Mouse (Mus musculus) kidney, postnatal 0 days (tissue): ENCODE data around the gene Bst1. TPM values are rescaled to one million over a fixed set of nuclear protein-coding genes. Genes with fewer than 3 reads are reported as not detected.
A peak's percentile ranks its signal among the peaks of the same experiment; 100 is the strongest.

Experiments used
- ATAC-seq: fragments of 200-750 bp; cut with Nextera tagmentation; replicated peaks from 2 replicates; pipeline ENCODE4 v1.8.0; 2017; ENCODE audit warnings: low read depth, moderate number of reproducible peaks, moderate TSS enrichment, moderate library complexity; ENCODE audit not compliant: low FRiP score
- DNase-seq: peaks from one replicate; pipeline ENCODE4 v3.0.0-alpha.2; 2016; ENCODE audit warnings: low spot score
- H3K27ac ChIP-seq: fragments of 300-500 bp; sonication (generic); 2 replicates; pipeline ENCODE4 v1.5.1; 2014; ENCODE audit warnings: mild to moderate bottlenecking
- H3K27me3 ChIP-seq: fragments of 300-500 bp; sonication (generic); 2 replicates; pipeline ENCODE4 v1.6.1; 2014; ENCODE audit warnings: low read length, mixed read lengths; ENCODE audit not compliant: insufficient read depth
- H3K36me3 ChIP-seq: fragments of 300-500 bp; sonication (generic); 2 replicates; pipeline ENCODE4 v1.6.1; 2014; ENCODE audit warnings: low read length, mixed read lengths; ENCODE audit not compliant: insufficient read depth
- H3K4me1 ChIP-seq: fragments of 300-500 bp; sonication (generic); replicated peaks from 2 replicates; pipeline ENCODE4 v1.6.1; 2014; ENCODE audit warnings: antibody characterized with exemption, low read length, mixed read lengths; ENCODE audit not compliant: insufficient read depth
- H3K4me2 ChIP-seq: fragments of 300-500 bp; sonication (generic); 2 replicates; pipeline ENCODE4 v1.6.1; 2014; ENCODE audit warnings: mild to moderate bottlenecking, low read length, moderate library complexity, mixed read lengths
- H3K4me3 ChIP-seq: fragments of 300-500 bp; sonication (generic); replicated peaks from 2 replicates; pipeline ENCODE4 v1.5.1; 2014; ENCODE audit warnings: low read depth, low read length
- H3K9ac ChIP-seq: fragments of 300-500 bp; sonication (generic); 2 replicates; pipeline ENCODE4 v1.6.1; 2014; ENCODE audit warnings: low read depth, low read length
- H3K9me3 ChIP-seq: fragments of 300-500 bp; sonication (generic); replicated peaks from 2 replicates; pipeline ENCODE4 v1.6.1; 2016; ENCODE audit warnings: low read length, inconsistent platforms, mixed read lengths
- CTCF ChIP-seq: IDR thresholded peaks from 2 replicates; pipeline ENCODE4 v1.5.1; 2016; ENCODE audit warnings: antibody characterized with exemption, low read depth, mild to moderate bottlenecking, moderate library complexity
- WGBS: fragments of 180-500 bp; shearing (Covaris S2); extraction: QIAGEN DNeasy Blood & Tissue Kit; methylation state at CpG from one replicate; pipeline ENCODE4 v1.1.7; 2014; 5-methylcytosine and 5-hydroxymethylcytosine counted together
- polyA plus RNA-seq: library from polyadenylated mRNA; unstranded; fragments of >200 nt; fragmentation: Nextera tagmentation; extraction: Ambion mirVana; gene quantifications from 2 replicates; pipeline ENCODE4 v1.2.1, GENCODE M21; 2015

Bst1 gene
- 4.0 and 4.1 TPM in 2 replicates for polyA plus RNA-seq

DNA sequence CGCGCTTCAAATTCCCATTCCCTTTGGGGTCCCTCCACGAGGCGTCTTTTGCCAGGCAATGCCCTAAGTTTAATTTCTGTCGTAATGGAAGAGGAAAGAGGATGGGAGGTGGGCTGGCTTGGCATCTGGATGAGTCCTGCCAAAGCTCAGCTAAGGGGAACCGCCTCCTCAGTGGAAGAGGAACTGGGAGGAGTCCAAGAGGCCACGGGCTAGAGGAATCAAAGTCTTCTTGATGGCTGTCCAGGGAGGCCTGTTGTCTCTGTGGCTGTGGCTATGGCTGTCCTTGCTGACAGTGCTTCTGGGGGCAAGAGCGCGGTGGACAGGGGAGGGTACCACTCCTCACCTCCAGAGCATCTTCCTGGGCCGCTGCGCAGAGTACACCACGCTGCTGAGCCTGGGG lies at the start of gene Bst1:
Gene Bst1, plus strand, starts transcription at position 191 of the 400 bp plus-strand sequence.
- Histone ChIP-seq H3K9me3 (no peaks in the 10 kb centered on the region), H3K27me3 (no peaks in the 10 kb centered on the region), H3K36me3 (no peaks in the 10 kb centered on the region), H3K27ac (no peak within 1 kb of the TSS), H3K9ac (no peak within 1 kb of the TSS), H3K4me2 (no peak within 1 kb of the TSS), H3K4me1 (no peaks in the 10 kb centered on the region), H3K4me3 (no peak within 1 kb of the TSS)
- no peak for ATAC-seq
- DNase-seq = peak; percentile 51
- no peak for TF ChIP-seq CTCF
- WGBS = 43% methylated on average over 12 of the region's 12 CpGs

DNA sequence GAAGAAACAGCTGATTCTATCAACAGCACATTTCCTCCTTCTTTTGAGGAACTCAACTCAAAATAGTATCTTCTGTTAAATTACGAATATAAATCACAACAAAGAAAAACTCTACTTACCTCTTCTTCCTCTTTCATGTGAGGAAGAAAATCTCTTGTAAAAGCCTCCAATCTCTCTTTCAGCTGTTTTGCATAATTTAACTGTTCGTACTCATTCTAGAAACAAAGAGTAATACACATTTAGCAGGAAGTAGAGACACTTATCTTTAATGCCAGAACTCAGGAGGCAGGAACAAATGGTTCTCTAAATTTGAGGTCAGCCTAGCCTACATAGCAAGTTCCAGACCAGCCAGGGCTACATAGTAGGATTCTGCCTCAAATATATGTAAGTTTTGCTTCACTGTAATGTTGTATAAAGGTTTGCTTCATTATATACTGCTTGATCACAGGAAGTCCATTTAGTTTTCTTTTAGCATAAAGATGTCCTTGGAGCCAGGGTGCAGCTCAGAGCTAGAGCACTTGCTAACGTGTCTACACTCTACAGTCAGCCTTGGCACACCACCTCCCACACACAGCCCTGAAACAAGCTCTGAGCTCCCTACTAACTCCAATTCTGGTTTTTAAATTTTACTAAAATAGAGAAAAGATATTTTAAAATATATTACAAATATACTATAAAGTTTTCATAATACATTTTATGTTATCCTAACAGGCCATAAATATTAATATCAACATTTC lies 47.9 kb upstream of the Bst1 start:
- ATAC-seq (no peak), DNase-seq (no peak)
- WGBS = 63% methylated on average over 3 of the region's 3 CpGs

DNA sequence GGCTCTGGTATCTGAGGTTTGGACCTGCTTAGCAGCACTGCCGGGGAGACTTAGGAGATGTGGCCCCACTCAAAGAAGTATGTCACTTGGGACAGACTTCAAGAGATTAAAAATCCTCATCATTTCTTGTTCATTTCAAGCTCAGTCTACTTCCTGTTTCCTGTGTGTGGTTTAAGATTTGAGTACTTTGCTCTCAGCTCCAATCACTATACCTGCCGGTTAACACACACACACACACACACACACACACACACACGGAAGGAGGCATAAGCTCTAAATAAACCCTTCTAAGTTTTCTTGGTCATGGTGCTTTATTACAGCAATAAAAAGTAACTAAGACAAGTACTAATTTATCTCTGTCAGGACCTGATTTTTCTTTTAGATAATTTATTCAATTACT lies 47.1 kb upstream of the Bst1 start:
- no peak overlapping the region for H3K9ac ChIP-seq
- H3K27me3 ChIP-seq = no peaks in the 10 kb centered on the region
- no peaks in the 10 kb centered on the region for H3K9me3 ChIP-seq
- DNase-seq (no peak), ATAC-seq (no peak)
- TF ChIP-seq CTCF = no peak
- H3K4me2 ChIP-seq = no peak overlapping the region
- peaks cover 18% of the 10 kb centered on the region for H3K36me3 ChIP-seq
- H3K27ac ChIP-seq = no peak overlapping the region
- H3K4me3 ChIP-seq = no peak overlapping the region
- no peaks in the 10 kb centered on the region for H3K4me1 ChIP-seq
- 74% methylated on average over 3 of the region's 3 CpGs for WGBS

More for the DNA sequence above, 47.9 kb upstream of the Bst1 start:
- no peak overlapping the region for H3K4me3 ChIP-seq
- H3K9ac ChIP-seq = no peak overlapping the region
- H3K27ac ChIP-seq = no peak overlapping the region
- H3K9me3 ChIP-seq = no peaks in the 10 kb centered on the region
- TF ChIP-seq CTCF = no peak
- H3K36me3 ChIP-seq = peaks cover 21% of the 10 kb centered on the region
- no peaks in the 10 kb centered on the region for H3K27me3 ChIP-seq
- H3K4me1 ChIP-seq = no peaks in the 10 kb centered on the region
- no peak overlapping the region for H3K4me2 ChIP-seq

DNA sequence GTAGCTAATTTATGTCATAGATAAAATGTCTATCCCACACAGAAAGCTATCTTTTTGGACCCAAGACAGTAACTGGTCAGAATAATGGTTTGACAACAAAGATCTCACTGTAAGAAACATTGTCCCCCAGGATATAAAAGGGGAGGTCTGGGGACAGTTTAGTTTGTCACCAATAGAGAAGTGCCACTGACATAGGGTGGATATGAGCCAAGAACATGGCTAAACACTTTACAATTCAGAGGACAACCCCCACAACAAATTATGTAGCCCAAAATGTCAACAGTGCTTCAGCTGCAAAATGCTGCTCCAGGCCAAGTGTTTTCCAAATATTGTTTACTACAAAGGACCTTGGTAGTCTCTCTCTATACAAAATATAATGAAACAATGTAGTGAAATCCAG lies 42.3 kb upstream of the Bst1 start:
- ATAC-seq = no peak

DNA sequence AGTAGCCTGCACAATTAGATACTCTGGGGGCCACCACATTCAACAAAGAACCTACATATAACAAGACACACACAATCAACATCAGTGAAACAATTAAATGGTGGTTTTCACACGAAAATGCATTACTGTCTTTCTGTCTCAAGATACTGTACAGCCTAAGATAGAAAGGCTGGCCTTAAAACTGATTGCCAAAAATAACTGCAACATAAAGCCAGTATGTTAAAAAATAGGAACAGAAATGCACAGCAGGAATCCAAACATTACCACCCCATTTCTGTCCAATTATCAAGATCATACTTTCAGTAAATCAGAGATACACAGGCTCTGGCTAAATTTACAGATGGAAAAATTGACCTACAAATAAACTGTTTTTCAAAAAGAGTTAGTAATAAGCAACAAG lies 41.7 kb upstream of the Bst1 start:
- Histone ChIP-seq H3K4me1 (0 out of 2 replicates have a peak, but pooled peaks cover 10% of the 10 kb centered on the region), H3K4me2 (no peak overlapping the region), H3K9ac (no peak overlapping the region), H3K27me3 (no peaks in the 10 kb centered on the region), H3K27ac (no peak overlapping the region), H3K36me3 (no peaks in the 10 kb centered on the region), H3K9me3 (no peaks in the 10 kb centered on the region), H3K4me3 (no peak overlapping the region)
- TF ChIP-seq CTCF = no peak
- DNase-seq (no peak), ATAC-seq (no peak)
- 46% methylated on average over 1 of the region's 1 CpGs for WGBS

More for the DNA sequence above, 42.3 kb upstream of the Bst1 start:
- H3K4me2 ChIP-seq = no peak overlapping the region
- no peak overlapping the region for H3K27ac ChIP-seq
- H3K9ac ChIP-seq = no peak overlapping the region
- no peaks in the 10 kb centered on the region for H3K36me3 ChIP-seq
- H3K9me3 ChIP-seq = no peaks in the 10 kb centered on the region
- 0 out of 2 replicates have a peak, but pooled peaks cover 10% of the 10 kb centered on the region for H3K4me1 ChIP-seq
- TF ChIP-seq CTCF = no peak
- no peaks in the 10 kb centered on the region for H3K27me3 ChIP-seq
- no peak overlapping the region for H3K4me3 ChIP-seq
- DNase-seq = peak; percentile 17

DNA sequence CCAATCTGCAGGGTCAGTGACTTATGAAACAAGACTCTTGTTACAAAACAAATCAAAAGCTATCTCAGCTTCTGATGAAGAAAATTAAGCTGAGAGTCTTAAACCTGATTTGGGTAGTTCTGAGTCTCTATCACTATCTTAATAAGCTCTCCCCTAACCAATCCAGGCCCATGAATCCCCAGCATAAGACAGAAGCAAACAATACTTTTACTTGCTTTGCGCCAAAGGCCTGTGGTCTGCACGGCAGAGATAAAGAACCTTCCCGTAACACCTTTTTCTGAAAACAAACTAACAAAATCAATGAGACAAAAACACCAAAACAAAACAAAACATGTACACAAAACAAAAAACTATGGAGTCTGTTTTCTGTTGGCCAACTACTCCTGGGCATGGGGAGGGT lies 40.1 kb upstream of the Bst1 start:
- no peak overlapping the region for H3K4me2 ChIP-seq
- H3K27me3 ChIP-seq = no peaks in the 10 kb centered on the region
- no peak for DNase-seq
- H3K9me3 ChIP-seq = no peaks in the 10 kb centered on the region
- no peak overlapping the region for H3K9ac ChIP-seq
- TF ChIP-seq CTCF = no peak
- H3K27ac ChIP-seq = no peak overlapping the region
- no peaks in the 10 kb centered on the region for H3K36me3 ChIP-seq
- H3K4me1 ChIP-seq = 0 out of 2 replicates have a peak, but pooled peaks cover 10% of the 10 kb centered on the region
- 97% methylated on average over 3 of the region's 3 CpGs for WGBS
- ATAC-seq = no peak
- H3K4me3 ChIP-seq = no peak overlapping the region
